Mouse (Mus musculus): ENCODE data around the gene Snf8. TPM values are rescaled to one million over a fixed set of nuclear protein-coding genes. Genes with fewer than 3 reads are reported as not detected.

Snf8 gene
- total and polyA plus RNA-seq, 3 experiments = 70.8 to 199 (median 113) TPM

GRCm38 (mm10) chr11:96073295-96073993 is 38.8 kb downstream of the Snf8 start:
- Histone ChIP-seq H3K27me3 (replicated peaks) (no peaks in the 10 kb centered on the region), H3K79me2 (replicated peaks; ENCODE audit: control insufficient read depth, extremely low read depth, insufficient read depth, poor library complexity, severe bottlenecking) (peaks cover 17% of the 10 kb centered on the region), H3K4me2 (ENCODE audit: insufficient read depth, low read depth, poor library complexity, severe bottlenecking) (peak overlapping the region; percentile 87), H3K4me3 (replicated peaks in 1 of 3; ENCODE audit: low read depth in 2 of 3, low read length in 2 of 3, poor library complexity in 1 of 3) (peak overlapping the region; percentile 66 to 85 (median 68)), H3K36me3 (replicated peaks in 1 of 2; ENCODE audit: control insufficient read depth in 1 of 2, insufficient read depth in 1 of 2, low read length in 1 of 2) (peaks cover 21 to 44% of the 10 kb centered on the region in 2 experiments), H3K27ac (ENCODE audit: insufficient read depth, low read depth) (no peak overlapping the region), H3K9ac (ENCODE audit: insufficient read depth, low read depth) (peak overlapping the region; percentile 86; the same call in 1 of the 2 replicates), H3K4me1 (ENCODE audit: control insufficient read depth in 1 of 2, insufficient read depth in 2 of 2) (peaks cover 7 to 24% of the 10 kb centered on the region in 2 experiments), H3K9me3 (replicated peaks; ENCODE audit: low read length) (no peaks in the 10 kb centered on the region)
- in situ Hi-C loops (cut with MboI; ENCODE audit: low pct_ligation_motif_present, low pct_unique_long_range_greater_than_20kb, low sequenced_read_pairs) (no loop called here), dilution Hi-C loops (cut with MboI; ENCODE audit: extremely low pct_ligation_motif_present, extremely low pct_unique_long_range_greater_than_20kb, low sequenced_read_pairs) (no loop called here)
- DNase-seq (ENCODE audit: extremely low read depth) = no peak
- TF ChIP-seq PAX5 (IDR thresholded peaks at IDR 0.05; ENCODE audit: low read length) = no peak
- no peak for TF ChIP-seq UBTF (IDR thresholded peaks at IDR 0.05; ENCODE audit: low read depth, low read length)
- TF ChIP-seq SIN3A (IDR thresholded peaks at IDR 0.05; ENCODE audit: low read length) = no peak
- no peak for TF ChIP-seq JUN (IDR thresholded peaks at IDR 0.05; ENCODE audit: insufficient read depth, low read depth, low read length)
- TF ChIP-seq MAZ (IDR thresholded peaks at IDR 0.05; ENCODE audit: low read depth, low read length) = no peak
- TF ChIP-seq CTCF (conservative IDR thresholded peaks at IDR 0.05 in 1 of 2, IDR thresholded peaks at IDR 0.05 in 1 of 2; ENCODE audit: low read depth in 2 of 2, low read length in 2 of 2) = no peak
- no peak for TF ChIP-seq GABPA (IDR thresholded peaks at IDR 0.05; ENCODE audit: insufficient replicate concordance, low read depth, low read length)
- no peak for TF ChIP-seq MYC (IDR thresholded peaks at IDR 0.05; ENCODE audit: low read depth, low read length)
- no peak for TF ChIP-seq BHLHE40 (IDR thresholded peaks at IDR 0.05; ENCODE audit: low read depth, low read length)
- TF ChIP-seq MEF2A (IDR thresholded peaks at IDR 0.05; ENCODE audit: borderline replicate concordance, low read depth, low read length) = no peak
- no peak for TF ChIP-seq USF1 (IDR thresholded peaks at IDR 0.05; ENCODE audit: low read depth, low read length)
- TF ChIP-seq EP300 (IDR thresholded peaks at IDR 0.05; ENCODE audit: low read length) = no peak
- no peak for TF ChIP-seq MAFK (IDR thresholded peaks at IDR 0.05; ENCODE audit: insufficient replicate concordance, low read length)
- TF ChIP-seq TCF12 (IDR thresholded peaks at IDR 0.05; ENCODE audit: low read depth, low read length) = no peak
- TF ChIP-seq RAD21 (IDR thresholded peaks at IDR 0.05; ENCODE audit: low read depth, low read length) = no peak
- no peak; the same call in 1 of the 2 replicates for TF ChIP-seq ZMIZ1 (IDR thresholded peaks at IDR 0.05; ENCODE audit: low read depth, low read length)

- peak overlapping the region; percentile 10; the same call in 1 of the 2 replicates for H3K27ac ChIP-seq (ENCODE audit: insufficient read depth, low read depth)
- peaks cover 7 to 24% of the 10 kb centered on the region in 2 experiments for H3K4me1 ChIP-seq (ENCODE audit: control insufficient read depth in 1 of 2, insufficient read depth in 2 of 2)
Measured at GRCm38 (mm10) chr11:96074351-96075176, 39.9 kb downstream of the Snf8 start.

More at GRCm38 (mm10) chr11:96074351-96075176, 39.9 kb downstream of the Snf8 start:
- no peaks in the 10 kb centered on the region for H3K27me3 ChIP-seq (replicated peaks)
- peak overlapping the region; percentile 66 to 85 (median 68) for H3K4me3 ChIP-seq (replicated peaks in 1 of 3; ENCODE audit: low read depth in 2 of 3, low read length in 2 of 3, poor library complexity in 1 of 3)
- H3K4me2 ChIP-seq (ENCODE audit: insufficient read depth, low read depth, poor library complexity, severe bottlenecking) = peak overlapping the region; percentile 87
- no peak for DNase-seq (ENCODE audit: extremely low read depth)
- H3K36me3 ChIP-seq (replicated peaks in 1 of 2; ENCODE audit: control insufficient read depth in 1 of 2, insufficient read depth in 1 of 2, low read length in 1 of 2) = peaks cover 21 to 38% of the 10 kb centered on the region in 2 experiments
- H3K9ac ChIP-seq (ENCODE audit: insufficient read depth, low read depth) = peak overlapping the region; percentile 86
- in situ Hi-C loops (cut with MboI; ENCODE audit: low pct_ligation_motif_present, low pct_unique_long_range_greater_than_20kb, low sequenced_read_pairs) (no loop called here), dilution Hi-C loops (cut with MboI; ENCODE audit: extremely low pct_ligation_motif_present, extremely low pct_unique_long_range_greater_than_20kb, low sequenced_read_pairs) (no loop called here)
- TF ChIP-seq TCF12 (IDR thresholded peaks at IDR 0.05; ENCODE audit: low read depth, low read length) (no peak), MXI1 (IDR thresholded peaks at IDR 0.05; ENCODE audit: low read depth, low read length) (no peak), ZMIZ1 (IDR thresholded peaks at IDR 0.05; ENCODE audit: low read depth, low read length) (0 out of 2 replicates have a peak, but pooled peaks have one; percentile 26), ETS1 (conservative IDR thresholded peaks at IDR 0.05; ENCODE audit: low read depth, low read length) (no peak), CHD1 (IDR thresholded peaks at IDR 0.05; ENCODE audit: low read depth, low read length) (peak; percentile 82; the same call in 1 of the 2 replicates), BHLHE40 (IDR thresholded peaks at IDR 0.05; ENCODE audit: low read depth, low read length) (no peak), KAT2A (IDR thresholded peaks at IDR 0.05; ENCODE audit: insufficient replicate concordance, low read length) (0 out of 2 replicates have a peak, but pooled peaks have one; percentile 38)
- H3K79me2 ChIP-seq (replicated peaks; ENCODE audit: control insufficient read depth, extremely low read depth, insufficient read depth, poor library complexity, severe bottlenecking) = peaks cover 17% of the 10 kb centered on the region
- H3K9me3 ChIP-seq (replicated peaks; ENCODE audit: low read length) = no peaks in the 10 kb centered on the region
